Mouse (Mus musculus) lung, postnatal 0 days (tissue): ENCODE data around the gene Lat2.

Experiments used
- CTCF ChIP-seq: IDR thresholded peaks from 2 replicates; pipeline ENCODE4 v1.5.1; 2016; ENCODE audit warnings: antibody characterized with exemption, mild to moderate bottlenecking
- EP300 ChIP-seq: IDR thresholded peaks from 2 replicates; pipeline ENCODE4 v1.6.1; 2016; ENCODE audit warnings: antibody characterized with exemption, mild to moderate bottlenecking, control low read depth

DNA sequence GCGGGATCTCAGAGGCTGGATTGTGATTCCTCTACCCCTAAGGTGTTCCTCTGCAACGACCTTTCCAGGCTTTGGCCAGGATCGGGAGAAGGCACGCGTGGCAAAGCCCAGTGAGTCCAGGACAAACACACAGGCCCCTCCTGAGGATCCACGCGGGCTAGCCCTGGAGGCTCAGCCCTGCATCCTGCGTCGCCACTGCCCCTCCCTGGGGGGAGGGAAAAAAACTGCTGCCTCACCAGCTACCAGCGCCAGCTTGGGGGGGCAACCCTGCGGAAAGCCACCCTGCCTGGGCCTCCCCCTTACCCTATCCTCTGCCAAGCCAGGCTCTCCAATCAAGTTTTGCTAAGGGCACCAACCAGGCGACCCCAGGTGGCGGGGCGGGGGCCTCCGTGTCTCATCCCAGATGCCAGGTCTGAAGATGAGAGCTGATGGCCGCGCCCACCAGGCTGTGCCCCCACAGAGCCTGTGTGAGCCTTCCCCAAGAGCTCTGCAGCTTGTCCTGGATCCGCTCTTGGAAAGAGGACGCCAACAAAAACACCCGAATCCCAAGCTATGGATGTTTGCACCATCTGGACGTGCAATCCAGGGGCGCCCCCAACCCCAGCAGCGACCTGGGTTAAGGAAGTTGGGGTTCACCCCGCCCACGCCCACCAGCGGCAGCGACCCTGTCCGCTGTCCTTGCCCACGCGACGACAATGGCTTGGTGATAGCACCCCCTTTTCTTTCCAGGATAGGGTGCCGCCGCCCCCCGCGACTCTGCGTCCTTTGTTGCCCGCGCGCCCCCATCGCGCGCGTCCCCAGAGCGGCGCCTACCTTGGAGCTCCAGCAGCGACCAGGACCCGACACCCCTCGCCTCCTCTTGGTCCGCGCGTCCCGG lies 63.4 kb downstream of the Lat2 start:
- TF ChIP-seq CTCF (no peak), EP300 (0 out of 2 replicates have a peak, but pooled peaks have one; percentile 14)
